Mouse (Mus musculus) layer of hippocampus, postnatal 25 days (tissue): ENCODE measurements at regions not wholly inside any gene's neighbourhood (a gene's known extent, or its start where the extent isn't known, plus 50 kb on each side); places are given as distances from the start of the nearest gene placed in this dataset.

ENCODE experiments used
- DNase-seq, 2 experiments: peaks; one replicate each; pipeline ENCODE4 v3.0.0; 2022; ENCODE audit warnings: mixed read lengths in 2 of 2, low spot score in 1 of 2; ENCODE audit errors: extremely low spot score in 1 of 2

DNA sequence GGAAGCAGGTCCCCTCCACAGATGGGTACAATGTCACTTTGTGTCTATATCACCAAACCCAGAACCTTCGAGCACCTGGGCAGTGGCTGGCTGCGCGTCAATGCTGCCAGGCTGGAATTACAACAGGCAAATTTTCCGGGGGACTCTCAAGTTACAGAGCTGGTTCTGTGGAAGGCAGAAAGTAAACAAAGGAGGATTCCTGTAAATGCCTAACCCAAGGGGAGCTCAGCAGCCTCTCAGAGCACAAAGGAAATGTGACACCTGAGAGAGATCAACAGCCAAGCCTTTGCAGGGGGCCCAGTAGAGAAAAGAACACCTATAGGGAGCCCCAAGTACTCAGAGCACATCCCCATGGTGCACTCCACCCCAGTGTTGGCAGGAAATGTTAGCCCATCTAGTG is 70.7 kb downstream of the Setd4 start:
- no peak for DNase-seq

DNA sequence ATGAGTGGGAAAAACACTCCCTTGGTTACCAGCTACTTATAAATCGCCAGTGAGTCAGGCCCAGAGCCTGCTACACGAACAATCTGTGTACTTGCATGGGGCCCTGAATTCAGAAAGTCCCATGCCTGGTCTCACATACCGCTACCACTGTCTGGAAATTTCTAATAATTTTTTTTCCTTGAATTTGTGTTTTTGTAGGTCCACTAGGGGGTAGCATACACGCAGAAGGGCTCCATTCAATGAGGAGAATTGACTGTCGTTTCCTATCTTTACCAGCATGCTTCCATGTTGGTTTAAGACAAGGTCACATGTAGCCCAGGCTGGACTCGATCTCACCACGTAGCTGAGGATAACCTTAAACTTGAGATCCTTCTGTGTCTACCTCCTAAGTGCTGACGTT is 71.9 kb downstream of the Setd4 start:
- no peak for DNase-seq

DNA sequence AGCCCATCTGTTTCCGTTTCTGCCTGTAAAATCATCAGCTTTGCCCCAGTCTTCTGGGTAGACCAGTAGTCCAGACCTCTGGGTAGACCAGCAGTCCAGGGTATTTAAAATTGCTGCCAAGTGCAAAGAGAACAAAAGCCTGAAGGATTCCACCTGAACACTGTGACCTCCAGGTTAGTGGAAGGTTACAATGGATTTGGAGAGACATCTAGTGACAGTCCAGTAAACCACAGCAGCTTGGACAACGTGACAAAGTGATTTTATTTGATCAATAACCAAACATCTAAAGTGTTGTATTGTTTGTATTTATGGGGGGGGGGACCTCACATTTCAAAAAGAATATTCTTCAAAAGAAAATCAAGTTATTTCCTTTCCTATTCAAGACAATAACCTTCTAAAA is 81.4 kb downstream of the Setd4 start:
- no peak for DNase-seq

DNA sequence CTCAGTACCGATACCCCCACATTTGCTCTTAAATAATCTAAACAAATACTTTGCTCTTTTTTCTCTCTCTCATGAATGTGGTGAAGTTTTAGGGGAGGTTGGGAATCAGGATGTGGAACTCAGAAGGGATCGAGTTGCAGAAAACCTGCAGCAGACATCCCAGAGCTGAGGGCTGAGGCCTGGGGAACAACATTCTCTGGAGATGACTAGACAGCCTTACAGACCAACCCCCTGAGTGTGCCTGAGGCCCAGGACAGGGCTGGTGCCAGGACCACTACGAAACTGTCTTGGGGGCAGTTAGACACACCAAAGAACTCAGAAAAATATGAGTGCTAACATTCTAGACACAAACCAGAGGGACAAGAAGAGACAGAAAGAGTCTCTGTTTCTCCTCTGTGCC is 83.4 kb downstream of the Setd4 start:
- no peak for DNase-seq

DNA sequence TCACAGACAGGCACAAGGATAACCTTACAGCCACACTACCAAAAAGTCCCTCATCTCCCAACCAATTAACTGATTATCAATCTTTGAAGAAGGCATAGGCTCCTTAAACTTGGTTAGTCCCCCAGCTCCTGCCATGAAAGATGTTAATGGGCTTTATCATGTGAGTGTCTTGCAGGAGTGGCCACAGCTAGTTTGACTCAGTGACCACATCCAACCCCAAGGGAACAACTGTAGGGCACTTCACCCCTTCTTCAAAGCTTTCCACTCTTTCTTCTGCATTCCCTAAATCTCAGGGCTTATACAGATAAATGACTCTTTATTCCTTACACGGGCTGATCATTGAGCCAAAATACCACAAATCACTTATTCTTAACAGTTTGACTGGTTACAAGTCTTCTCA is 85.2 kb downstream of the Setd4 start:
- no peak for DNase-seq

DNA sequence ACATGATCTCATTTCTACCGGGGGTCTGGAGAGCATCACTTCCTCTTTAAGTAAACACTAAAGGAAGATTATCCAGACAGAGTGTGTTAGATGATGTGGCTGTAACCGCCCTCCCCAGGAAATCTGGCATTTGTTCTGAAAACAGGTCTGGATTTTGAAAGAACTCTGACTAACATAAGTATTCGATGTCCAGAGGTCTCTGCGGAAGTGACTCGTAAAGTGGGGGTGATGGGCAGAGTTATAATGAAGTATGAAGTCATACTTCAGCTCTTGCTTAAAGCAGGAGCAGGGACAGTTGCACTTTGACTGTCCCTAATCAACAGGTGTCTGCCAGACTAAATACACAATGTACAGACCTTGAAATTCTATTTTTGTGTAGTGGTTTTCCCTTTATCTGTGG is 87.1 kb downstream of the Setd4 start:
- no peak for DNase-seq

DNA sequence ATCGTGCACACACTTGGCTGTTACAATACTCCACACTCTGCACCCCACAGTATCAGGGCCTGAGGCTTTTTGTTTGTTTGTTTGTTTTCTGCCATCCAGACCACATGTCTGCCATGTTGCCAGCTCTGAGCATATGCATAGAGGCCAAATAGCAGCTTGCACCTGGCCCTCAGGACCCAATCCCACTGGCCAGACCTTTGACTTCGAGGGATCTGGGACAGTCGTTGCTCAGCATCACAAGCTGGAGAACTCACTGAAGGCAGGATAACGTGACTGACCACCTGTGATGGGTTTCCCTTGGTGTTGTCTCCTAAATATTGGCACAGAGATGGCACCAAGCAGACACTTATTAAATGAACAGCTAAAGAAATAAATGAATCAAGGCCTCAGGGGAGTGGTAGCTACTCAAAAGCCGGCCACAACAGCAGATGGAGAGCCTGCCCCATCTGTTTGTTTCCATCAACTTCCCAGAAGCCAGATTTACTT is 88.4 kb downstream of the Setd4 start:
- peak in 1 of 2 experiments; percentile 3 for DNase-seq

DNA sequence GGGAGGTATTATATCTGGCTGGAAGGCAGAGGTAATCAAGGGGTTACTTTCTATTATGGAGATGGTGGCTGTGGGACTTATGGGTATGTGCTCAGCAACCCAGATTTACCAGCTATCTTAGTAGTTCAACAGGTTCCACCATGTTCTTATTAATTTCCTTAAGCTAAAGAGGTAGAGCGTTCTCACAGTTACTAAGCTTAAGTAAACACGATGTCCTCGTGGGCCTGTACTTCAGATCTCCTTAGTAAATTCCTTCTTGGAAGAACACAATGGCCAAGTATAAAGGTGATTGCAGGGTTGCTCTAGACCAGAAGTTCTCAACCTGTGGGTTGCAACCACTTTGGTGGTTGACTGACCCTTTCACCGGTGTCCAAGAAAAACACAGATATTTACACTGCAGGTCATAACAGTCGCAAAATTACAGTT is 90.2 kb downstream of the Setd4 start:
- no peak for DNase-seq

DNA sequence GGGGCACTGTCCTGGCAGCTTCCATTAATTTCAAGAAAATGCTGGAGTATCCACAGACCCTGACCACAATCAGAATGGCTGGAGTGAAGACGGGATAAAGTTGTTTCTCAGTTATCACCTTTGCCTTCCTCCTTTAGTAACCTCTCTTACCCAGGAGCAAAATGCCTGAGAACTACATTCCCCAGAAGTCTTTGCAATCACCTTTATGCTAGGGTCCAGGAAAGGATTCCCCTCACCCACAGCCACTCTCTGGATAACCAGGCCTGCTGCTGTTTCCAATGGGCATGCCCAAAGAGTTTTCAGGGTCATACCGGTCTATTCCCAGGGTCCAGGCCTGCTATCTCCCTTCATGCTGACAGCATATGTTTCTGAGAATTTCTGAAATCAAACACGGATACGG is 91.9 kb downstream of the Setd4 start:
- DNase-seq = no peak

DNA sequence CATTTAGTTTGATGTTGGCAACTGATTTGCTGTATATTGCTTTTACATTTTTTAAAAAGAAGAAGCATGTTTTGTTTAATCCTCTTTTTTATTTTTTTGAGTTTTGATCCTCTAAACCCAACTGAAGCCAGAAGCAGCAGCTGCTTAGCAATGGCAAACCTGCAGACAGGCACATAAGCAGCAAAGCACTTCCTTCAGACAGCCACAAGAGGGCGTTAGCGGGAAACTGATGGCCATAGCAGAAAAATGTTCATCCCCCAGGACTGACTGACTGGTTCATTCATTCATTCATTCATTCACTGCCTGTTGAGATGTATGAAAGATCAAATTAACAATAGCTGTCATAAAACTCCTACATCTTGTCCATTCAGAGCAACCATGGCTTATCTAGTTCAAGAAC is 92.3 kb downstream of the Setd4 start:
- no peak for DNase-seq

DNA sequence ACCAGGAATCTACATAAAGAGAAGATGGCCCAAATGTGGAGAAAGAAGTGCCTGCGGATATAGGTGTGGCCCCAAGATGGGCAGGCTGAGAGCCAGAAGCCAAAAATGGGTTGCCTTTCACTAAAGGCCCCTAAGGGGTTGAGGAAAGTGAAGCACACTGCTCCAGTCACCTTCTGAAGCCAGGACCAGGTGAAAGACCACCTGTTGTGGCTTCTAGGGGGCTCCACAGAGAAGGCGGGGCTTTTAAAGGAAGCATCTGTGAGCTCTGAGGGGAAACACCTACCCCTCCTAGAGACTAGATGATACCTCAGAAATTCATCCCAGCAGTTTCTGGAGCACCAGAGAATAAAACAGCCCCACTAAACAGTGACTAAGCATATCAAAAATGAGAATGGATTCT is 105.1 kb downstream of the Setd4 start:
- no peak for DNase-seq

DNA sequence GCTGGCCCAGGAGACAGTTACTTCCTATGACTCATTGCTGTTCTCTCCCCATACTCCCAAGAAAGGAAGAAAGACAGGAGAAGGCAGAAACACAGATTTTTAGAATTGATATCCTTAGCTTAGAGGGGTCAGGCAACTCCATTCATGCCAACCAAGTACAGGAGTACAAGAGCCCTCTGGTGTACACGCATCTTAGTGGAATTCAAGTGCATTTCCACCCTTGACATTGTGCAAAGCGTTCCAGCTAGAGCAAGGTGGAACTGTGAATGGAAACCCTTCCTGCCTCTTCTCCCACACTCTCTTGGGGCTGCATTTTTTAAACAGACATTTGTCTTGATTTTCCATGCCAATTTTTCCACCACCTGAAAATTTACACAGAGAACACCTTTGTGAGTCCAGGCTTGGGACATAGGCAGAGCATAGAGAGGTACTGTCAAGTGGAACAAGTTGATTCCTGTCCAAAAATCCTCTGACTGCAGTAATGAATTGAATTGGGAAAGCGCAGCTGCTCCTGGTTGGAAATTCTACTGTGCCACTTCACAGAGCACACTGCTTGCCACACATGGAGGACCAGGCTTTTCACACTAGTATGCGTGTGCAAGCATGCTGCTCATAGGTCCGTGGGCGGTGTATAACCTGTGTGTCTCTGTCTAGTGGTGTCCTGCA is 110.4 kb downstream of the Setd4 start:
- no peak for DNase-seq

DNA sequence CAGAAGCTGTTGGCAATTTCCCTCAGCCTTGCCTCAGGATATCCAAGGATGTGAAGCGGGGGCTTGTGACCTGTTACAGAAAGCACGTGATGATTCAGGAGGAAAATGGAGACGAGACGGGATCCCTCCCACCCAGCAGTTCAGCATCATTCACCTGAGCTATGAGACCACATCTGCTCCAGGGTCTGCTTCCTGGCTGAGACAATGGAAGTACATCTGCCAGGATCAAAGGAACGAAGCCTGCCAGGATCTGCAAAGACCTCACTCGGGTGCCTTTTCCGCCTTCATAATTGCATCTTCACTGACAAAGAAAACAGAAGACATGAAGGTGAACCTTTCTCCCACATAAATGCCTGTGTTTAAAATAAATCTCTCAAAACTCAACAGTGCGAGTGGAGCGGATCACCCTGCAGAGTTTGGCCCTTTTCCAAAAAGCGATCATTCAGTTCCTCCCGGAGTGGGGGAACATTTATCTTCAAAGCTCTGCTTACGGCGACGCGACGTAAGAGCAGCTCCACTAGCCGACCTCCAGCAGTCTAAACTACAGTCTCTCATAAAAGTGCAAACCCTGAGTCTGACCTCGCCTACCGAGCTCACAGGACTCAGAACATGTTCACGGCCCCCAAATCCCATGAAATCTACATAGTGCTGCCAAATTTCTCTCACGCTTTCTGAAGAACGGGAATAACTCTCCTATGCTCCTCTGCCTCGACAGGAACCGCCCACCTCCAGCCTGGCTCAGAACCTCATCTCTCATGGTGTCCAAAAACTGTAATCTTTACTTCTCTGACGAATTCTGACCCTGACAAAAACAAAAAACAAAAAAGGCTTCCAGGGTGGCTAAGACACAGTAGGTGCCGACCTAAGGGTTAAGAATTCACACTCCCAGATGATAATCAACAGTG is 117.0 kb downstream of the Setd4 start:
- no peak for DNase-seq

DNA sequence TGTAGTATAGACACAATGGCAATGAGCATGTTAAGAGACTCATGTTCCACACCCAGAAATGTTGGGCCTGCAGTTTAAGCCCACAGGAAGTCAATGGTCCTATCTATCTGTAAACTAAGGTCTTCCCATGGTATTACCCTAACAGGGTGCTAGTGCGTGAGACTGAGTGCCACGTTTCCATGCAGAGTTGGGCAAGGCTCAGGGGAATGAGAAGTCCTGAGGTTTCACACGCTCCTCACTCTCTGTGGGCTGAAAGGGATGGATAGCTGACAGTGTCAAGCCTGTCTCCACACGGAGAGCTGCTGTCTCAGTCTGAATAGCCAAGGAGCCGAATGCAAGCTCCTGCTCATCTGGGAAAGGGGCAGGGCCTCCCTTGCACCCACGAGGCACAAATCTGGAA is 133.9 kb downstream of the Setd4 start:
- DNase-seq = no peak

DNA sequence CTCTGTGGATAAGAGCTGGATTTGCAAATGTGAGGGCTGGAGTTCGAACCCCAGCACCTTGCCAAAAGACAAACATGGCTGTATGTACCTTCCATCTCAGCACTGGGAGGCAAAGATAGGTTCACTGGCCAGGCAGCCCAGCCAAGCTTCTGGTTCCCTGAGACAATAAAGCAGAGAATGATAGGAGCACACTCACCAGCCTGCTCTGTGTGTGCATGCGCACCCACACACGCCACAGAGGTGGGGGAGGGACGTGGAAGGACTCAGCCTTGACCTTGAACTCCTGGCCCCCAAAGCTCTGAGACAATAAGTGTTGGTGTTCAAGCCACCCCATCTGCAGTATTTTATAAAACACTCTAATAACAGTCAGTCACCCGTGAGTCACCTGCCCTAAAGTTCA is 138.1 kb downstream of the Setd4 start:
- DNase-seq = no peak

DNA sequence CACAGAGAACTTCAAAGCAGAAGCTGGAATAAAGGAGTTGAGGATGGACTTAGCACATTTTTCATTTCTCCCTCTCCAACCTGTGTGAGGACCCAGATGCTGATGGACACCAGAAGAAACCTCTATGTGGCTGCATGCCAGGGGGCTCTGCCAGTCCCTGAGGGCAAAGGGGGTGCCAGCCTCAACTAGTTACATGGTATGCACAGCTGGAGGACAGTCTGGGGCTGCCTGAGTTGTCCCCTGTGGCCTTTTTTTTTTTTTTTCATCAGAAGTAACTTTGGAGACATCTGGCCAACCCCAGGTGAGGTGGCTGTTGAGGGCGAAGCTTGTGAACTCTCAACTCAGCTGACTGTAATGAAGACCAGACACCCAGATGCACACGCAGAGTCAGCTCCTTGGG is 139.0 kb downstream of the Setd4 start:
- DNase-seq = no peak

DNA sequence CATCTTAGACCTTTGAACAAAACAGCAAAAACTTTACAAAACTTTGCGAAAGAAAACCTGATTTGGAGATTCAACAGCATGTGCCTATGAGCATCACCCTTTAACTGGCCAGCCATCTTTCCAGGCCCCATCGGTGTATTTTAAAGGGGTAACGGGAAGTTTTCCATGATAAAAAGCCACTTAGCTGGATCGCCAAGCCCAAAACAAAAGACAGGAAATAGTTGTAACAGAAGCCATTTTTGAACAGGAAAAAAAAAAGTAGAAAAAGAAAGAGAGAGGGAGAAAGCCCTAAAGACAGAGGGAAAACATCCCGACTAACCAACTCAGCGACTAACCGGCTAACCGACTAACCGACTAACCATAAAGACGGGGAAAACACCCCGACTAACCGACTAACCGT is 140.5 kb downstream of the Setd4 start:
- no peak for DNase-seq

DNA sequence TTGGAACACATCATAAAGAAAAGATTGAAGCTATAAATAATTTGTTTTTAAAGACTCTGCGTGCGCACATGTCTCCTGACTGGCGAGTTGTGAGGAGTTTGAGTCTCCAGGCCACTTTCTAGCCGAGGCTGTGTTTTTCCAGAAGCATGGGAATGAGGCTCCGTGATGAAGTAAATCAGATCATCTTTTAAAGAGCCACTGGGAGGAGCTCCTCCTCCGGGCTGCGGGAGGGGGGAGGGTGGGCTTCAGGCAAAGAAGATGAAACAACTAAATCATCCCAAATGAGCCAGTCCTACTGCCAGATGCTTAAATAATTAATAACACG is 141.6 kb downstream of the Setd4 start:
- no peak for DNase-seq

DNA sequence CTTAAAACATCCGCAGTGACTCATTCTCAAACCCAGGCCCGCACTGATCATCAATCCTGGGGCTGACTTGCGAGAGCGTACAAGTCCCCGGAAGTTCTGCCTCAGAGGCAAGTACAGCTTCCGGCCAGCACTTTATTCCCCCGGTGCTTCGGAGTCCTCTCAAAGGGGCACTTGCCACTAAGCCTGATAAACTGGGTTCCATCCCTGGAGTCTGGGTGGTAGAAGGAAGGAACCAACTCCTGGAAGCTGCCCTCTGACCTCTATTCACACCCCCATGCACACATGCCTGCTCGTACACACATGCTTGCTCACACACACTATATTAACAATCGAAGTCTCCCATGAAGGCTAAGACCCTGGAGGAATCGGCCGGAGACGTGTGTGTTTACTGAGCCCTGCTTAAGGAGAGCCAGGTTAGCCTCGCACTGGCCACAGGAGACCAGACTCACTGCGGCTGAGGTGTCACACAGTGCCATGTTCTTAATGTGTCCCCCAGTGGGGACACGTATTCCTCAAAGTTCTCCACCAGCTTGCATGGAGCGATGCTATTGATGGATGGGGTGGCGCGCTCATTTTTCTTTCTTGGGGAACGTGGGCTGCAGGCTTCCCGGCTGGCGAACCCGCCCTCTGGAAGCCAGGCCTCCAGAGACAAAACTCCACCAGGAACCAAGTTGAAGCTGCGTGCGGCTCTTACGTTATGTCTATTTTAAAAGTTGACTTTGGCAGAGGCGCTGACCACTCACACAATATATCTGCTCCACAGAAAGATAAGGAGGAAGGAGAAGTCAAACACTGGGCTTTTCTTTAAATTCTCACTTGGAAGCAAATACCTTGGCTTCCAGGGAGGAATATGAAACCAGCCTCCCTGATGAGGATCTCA is 142.2 kb downstream of the Setd4 start:
- no peak for DNase-seq

DNA sequence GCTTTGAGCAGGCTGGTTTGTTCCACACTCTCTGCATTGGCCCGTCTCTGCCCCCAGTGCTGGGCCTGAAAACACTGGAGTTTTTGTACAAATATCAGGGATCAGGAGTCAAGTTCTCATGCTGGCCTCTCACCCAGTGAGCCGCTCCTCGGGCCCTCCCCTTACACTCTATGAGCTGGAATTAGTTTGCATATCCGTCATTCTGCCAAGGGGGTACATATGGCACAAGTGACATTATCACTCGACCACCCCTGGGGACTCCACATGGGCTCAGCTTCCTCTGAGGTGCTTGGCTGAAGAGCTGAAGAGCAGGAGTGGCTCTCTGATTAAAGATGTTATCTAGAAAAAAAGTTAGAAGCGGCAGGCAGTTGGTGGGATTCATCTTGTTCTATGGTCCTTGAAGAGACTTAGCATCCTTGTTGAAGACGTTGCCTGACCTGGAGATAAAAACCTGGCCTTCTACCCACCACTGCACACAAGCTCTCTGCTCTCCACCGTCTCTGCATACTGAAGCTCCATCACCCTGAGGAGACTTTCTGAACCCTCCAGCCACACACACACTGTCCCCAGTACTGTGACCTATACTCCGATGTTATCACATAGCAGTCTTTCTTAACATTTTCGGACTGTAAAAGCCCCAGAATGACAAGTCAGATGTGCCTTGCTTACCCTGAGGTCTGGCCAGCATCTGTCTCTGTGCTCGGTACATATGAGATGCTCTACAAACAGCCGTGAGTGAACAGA is 144.2 kb downstream of the Setd4 start:
- no peak for DNase-seq
